In the genomic region with DNA sequence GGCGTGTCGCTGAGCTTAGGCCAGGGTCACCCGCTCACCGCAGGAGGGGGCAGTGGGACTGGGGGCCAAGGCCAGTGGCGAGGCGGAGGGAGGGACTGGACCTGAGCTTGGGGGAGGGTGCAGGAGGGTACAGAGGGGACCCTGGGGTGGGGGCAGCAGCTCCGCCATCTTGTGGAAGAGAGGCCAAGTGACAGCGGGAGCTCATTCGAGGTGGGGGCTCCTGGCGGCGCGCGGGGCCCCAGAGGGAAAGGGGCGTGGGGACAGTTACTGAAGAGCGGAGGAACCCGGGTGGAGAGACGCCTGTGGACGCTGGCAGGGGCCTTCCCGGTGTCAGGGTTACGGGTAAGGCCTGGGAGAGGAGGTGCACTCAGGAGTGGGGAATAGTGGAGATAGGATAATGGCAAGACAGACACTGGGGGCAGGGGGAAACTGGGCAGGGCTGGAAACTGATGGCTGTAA, we compare ENCODE assay signal across 8 mouse cellular contexts. TPM values are rescaled to one million over a fixed set of nuclear protein-coding genes. Genes with fewer than 3 reads are reported as not detected.
DNase-seq lines count a peak whose midpoint lies in the region; ATAC-seq and TF ChIP-seq lines count a peak whose summit lies in the region.

No protein-coding gene starts in this region.

- H3K4me1 ChIP-seq in hindbrain, embryonic 11.5 days (replicated peaks; ENCODE audit: control insufficient read depth, insufficient read depth, low read length), result no peaks in the 10 kb centered on the region
- H3K4me1 ChIP-seq in midbrain, embryonic 12.5 days, result peaks cover 9% of the 10 kb centered on the region

- peak overlapping the region; percentile 71 for H3K9ac ChIP-seq in hindbrain, embryonic 11.5 days (ENCODE audit: low read depth, low read length)
- peak overlapping the region; percentile 75 for H3K9ac ChIP-seq in midbrain, embryonic 12.5 days (replicated peaks)

- ATAC-seq in hindbrain, embryonic 11.5 days (ENCODE audit: low FRiP score), result peak; percentile 91
- peak; percentile 88 for ATAC-seq in midbrain, embryonic 12.5 days (ENCODE audit: low FRiP score, low read depth)

- DNase-seq in gastrocnemius, adult 2 months, result no peak
- no peak for DNase-seq in gastrocnemius, postnatal 14 days
- DNase-seq in spleen, adult 12 weeks (ENCODE audit: low spot score), result peak; percentile 1
- DNase-seq in spleen, adult 18-20 months, result no peak
- DNase-seq in hindbrain, embryonic 11.5 days (ENCODE audit: low spot score), result no peak
- DNase-seq in adrenal gland, adult 18-20 months (ENCODE audit: low spot score in 2 of 2), result no peak
- no peak for DNase-seq in spleen, postnatal 4 days (ENCODE audit: low spot score in 2 of 2)

- H3K4me3 ChIP-seq in gastrocnemius, adult 2 months, result peak overlapping the region; percentile 97
- H3K4me3 ChIP-seq in hindbrain, embryonic 11.5 days (ENCODE audit: low read depth, low read length), result peak overlapping the region; percentile 64
- peak overlapping the region; percentile 64 for H3K4me3 ChIP-seq in midbrain, embryonic 12.5 days

- intact Hi-C loops in gastrocnemius, adult 2 months (cut with DNase I), result loop anchor here (2.0 kb wide), 1 partner anchor 67 kb away; no protein-coding TSS in a partner anchor
- intact Hi-C loops in gastrocnemius, postnatal 14 days (cut with DNase I; ENCODE audit: low total_unique reads), result no loop called here

- H3K9me3 ChIP-seq in hindbrain, embryonic 11.5 days (ENCODE audit: control insufficient read depth, low read length), result no peaks in the 10 kb centered on the region
- no peaks in the 10 kb centered on the region for H3K9me3 ChIP-seq in midbrain, embryonic 12.5 days

- peak overlapping the region; percentile 95 for H3K27ac ChIP-seq in gastrocnemius, adult 2 months
- peak overlapping the region; percentile 86 for H3K27ac ChIP-seq in hindbrain, embryonic 11.5 days (ENCODE audit: low read depth, low read length)
- peak overlapping the region; percentile 95 for H3K27ac ChIP-seq in midbrain, embryonic 12.5 days (replicated peaks)

- peak; percentile 21; the same call in 1 of the 2 replicates for TF ChIP-seq CTCF in gastrocnemius, adult 2 months (IDR thresholded peaks at IDR 0.05)

- no peaks in the 10 kb centered on the region for H3K27me3 ChIP-seq in hindbrain, embryonic 11.5 days (ENCODE audit: control insufficient read depth, insufficient read depth, low read length)
- H3K27me3 ChIP-seq in midbrain, embryonic 12.5 days, result no peaks in the 10 kb centered on the region

- WGBS in hindbrain, embryonic 11.5 days, result under 1% methylated on average over 18 of the region's 20 CpGs
- under 1% methylated on average over 20 of the region's 20 CpGs for WGBS in midbrain, embryonic 12.5 days

- H3K36me3 ChIP-seq in hindbrain, embryonic 11.5 days (ENCODE audit: control insufficient read depth, insufficient read depth, low read length), result no peaks in the 10 kb centered on the region
- 0 out of 2 replicates have a peak, but pooled peaks cover 3% of the 10 kb centered on the region for H3K36me3 ChIP-seq in midbrain, embryonic 12.5 days

- H3K4me2 ChIP-seq in hindbrain, embryonic 11.5 days (replicated peaks; ENCODE audit: low read depth, low read length), result peak overlapping the region; percentile 37
- H3K4me2 ChIP-seq in midbrain, embryonic 12.5 days (replicated peaks), result peak overlapping the region; percentile 73

RNA-seq across cellular contexts. Expression of a gene that starts 0.4 kb away (rescaled TPM):
- total RNA-seq in gastrocnemius, adult 2 months (2021), result 10 to 100 TPM; 20.5 to 22.0 TPM
- 10 to 100 TPM; 27.1 to 28.1 TPM for total RNA-seq in gastrocnemius, postnatal 14 days (2021)
- polyA plus RNA-seq in hindbrain, embryonic 11.5 days (2014; fragmentation: Nextera tagmentation; extraction: Ambion mirVana), result 62.9 and 63.3 TPM in 2 replicates
- 56.5 and 58.7 TPM in 2 replicates for polyA plus RNA-seq in midbrain, embryonic 12.5 days (2016; fragmentation: Nextera tagmentation; extraction: Ambion mirVana)
- total RNA-seq in adrenal gland, adult 18-20 months (2021), result 10 to 100 TPM; 33.6 to 37.1 TPM
